Mouse (Mus musculus) embryonic facial prominence, embryonic 10.5 days (tissue): ENCODE results near the gene Adgra3. TPM values are rescaled to one million over a fixed set of nuclear protein-coding genes. Genes with fewer than 3 reads are reported as not detected.

Experiments
- DNase-seq: peaks from one replicate; pipeline ENCODE4 v3.0.0-alpha.2; 2017; ENCODE audit warnings: low spot score
- H3K27ac ChIP-seq: fragments of 300-500 bp; sonication (generic); replicated peaks from 2 replicates; pipeline ENCODE4 v1.5.1; 2016; ENCODE audit warnings: mild to moderate bottlenecking
- H3K27me3 ChIP-seq: fragments of 300-500 bp; sonication (generic); replicated peaks from 2 replicates; pipeline ENCODE4 v1.6.1; 2016; ENCODE audit warnings: low read depth, mild to moderate bottlenecking; ENCODE audit not compliant: poor library complexity, severe bottlenecking
- H3K36me3 ChIP-seq: fragments of 300-500 bp; sonication (generic); replicated peaks from 2 replicates; pipeline ENCODE4 v1.6.1; 2016; ENCODE audit warnings: mild to moderate bottlenecking, moderate library complexity
- H3K4me1 ChIP-seq: fragments of 300-500 bp; sonication (generic); 2 replicates; pipeline ENCODE4 v1.6.1; 2016
- H3K4me3 ChIP-seq: fragments of 300-500 bp; sonication (generic); 2 replicates; pipeline ENCODE4 v1.5.1; 2016; ENCODE audit warnings: mild to moderate bottlenecking, moderate library complexity
- H3K9me3 ChIP-seq: fragments of 300-500 bp; sonication (generic); 2 replicates; pipeline ENCODE4 v1.6.1; 2016; ENCODE audit warnings: mild to moderate bottlenecking
- whole genome bisulfite sequencing: fragments of 180-500 bp; shearing (Covaris S2); methylation state at CpG from one replicate; pipeline ENCODE4 v1.1.7; 2016; 5-methylcytosine and 5-hydroxymethylcytosine counted together
- polyA plus RNA-seq: library from polyadenylated mRNA; unstranded; fragments of >200 nt; fragmentation: Nextera tagmentation; extraction: Ambion mirVana; gene quantifications from 2 replicates; pipeline ENCODE4 v1.2.1, GENCODE M21; 2016

The Adgra3 gene
- polyA plus RNA-seq, 1 experiment from 2014 or later = 42.8 TPM

GRCm38 (mm10) chr5:49924712-49925111 lies 134.1 kb downstream of the Adgra3 start:
- H3K27me3 ChIP-seq = no peaks in the 10 kb centered on the region
- no peak overlapping the region for H3K27ac ChIP-seq
- no peaks in the 10 kb centered on the region for H3K9me3 ChIP-seq
- no peak overlapping the region for H3K4me3 ChIP-seq
- H3K36me3 ChIP-seq = no peaks in the 10 kb centered on the region
- DNase-seq = no peak
- H3K4me1 ChIP-seq = no peaks in the 10 kb centered on the region

GRCm38 (mm10) chr5:49915695-49916106 lies 143.1 kb downstream of the Adgra3 start:
- H3K36me3 ChIP-seq = no peaks in the 10 kb centered on the region
- no peak overlapping the region for H3K4me3 ChIP-seq
- H3K4me1 ChIP-seq = no peaks in the 10 kb centered on the region
- WGBS = 84% methylated on average over 2 of the region's 2 CpGs
- H3K27ac ChIP-seq = no peak overlapping the region
- no peaks in the 10 kb centered on the region for H3K27me3 ChIP-seq
- H3K9me3 ChIP-seq = no peaks in the 10 kb centered on the region
- DNase-seq = no peak
